ENCODE assay signal across 8 mouse cellular contexts in the genomic region with DNA sequence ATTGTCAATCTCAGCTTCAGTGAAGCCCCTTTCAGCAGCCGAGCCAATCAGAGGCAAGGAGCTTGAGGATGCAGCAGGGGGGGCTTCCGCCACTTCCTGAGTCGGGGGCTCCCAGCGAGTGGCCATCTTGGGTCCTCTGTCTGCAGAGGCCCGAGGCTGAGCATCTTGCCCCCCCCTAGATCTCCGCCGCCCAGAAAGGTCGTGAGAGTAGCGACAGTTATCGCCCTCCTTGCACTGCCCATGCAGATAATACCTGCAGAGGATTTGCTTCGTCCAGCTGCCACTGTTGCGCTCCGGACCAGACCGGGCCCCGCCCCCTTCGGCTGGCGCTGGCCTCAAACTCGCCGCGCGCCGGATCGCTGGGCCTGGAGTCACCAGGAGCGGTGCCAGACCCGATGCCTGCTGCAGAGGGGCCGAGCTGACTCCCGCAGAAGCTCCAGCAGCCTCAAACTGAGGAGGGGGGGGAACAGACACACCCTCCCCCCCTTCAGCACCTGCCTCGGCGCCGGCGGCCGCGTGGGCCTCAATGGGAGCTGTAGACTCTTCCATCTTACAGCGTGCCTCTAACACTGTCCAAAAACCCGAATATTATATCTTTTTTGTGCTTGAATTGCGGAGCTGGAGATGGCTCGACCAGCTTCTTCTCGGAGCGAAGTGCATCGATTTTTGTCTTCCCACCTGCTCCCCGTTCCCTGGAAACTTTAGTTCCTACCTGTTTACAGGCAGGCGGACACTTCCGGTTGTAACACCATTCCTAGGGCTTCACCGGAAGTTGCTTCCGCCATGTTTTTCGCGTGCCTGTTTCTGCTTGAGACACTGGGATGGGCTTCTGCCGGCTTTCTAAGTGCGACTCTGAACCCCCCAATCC. TPM values are rescaled to one million over a fixed set of nuclear protein-coding genes. Genes with fewer than 3 reads are reported as not detected.
DNase-seq lines count a peak whose midpoint lies in the region; ATAC-seq and TF ChIP-seq lines count a peak whose summit lies in the region.

Gene Mkrn3, minus strand, starts transcription at position 647 of the 868 bp plus-strand sequence.

- in situ Hi-C loops in CH12.LX (cut with MboI; ENCODE audit: low pct_ligation_motif_present, low pct_unique_long_range_greater_than_20kb, low sequenced_read_pairs) = no loop called here

- H3K9me3 ChIP-seq in CH12.LX (replicated peaks; ENCODE audit: low read length) = peaks cover 35% of the 10 kb centered on the region
- H3K9me3 ChIP-seq in forebrain, embryonic 11.5 days (ENCODE audit: control insufficient read depth, low read length) = no peaks in the 10 kb centered on the region; the same call in 1 of the 2 replicates
- H3K9me3 ChIP-seq in heart, postnatal 0 days (replicated peaks; ENCODE audit: control insufficient read depth, low read length) = 0 out of 2 replicates have a peak, but pooled peaks cover 12% of the 10 kb centered on the region
- no peaks in the 10 kb centered on the region; the same call in 1 of the 2 replicates for H3K9me3 ChIP-seq in liver, embryonic 16.5 days (replicated peaks; ENCODE audit: control insufficient read depth, low read length)
- 0 out of 2 replicates have a peak, but pooled peaks cover 8% of the 10 kb centered on the region for H3K9me3 ChIP-seq in neural tube, embryonic 13.5 days

- H3K4me3 ChIP-seq in CH12.LX (replicated peaks in 1 of 3; ENCODE audit: low read depth in 2 of 3, low read length in 2 of 3, poor library complexity in 1 of 3) = no peak within 1 kb of the TSS
- H3K4me3 ChIP-seq in forebrain, embryonic 11.5 days (ENCODE audit: low read depth, low read length) = peak within 1 kb of the TSS; percentile 70
- peak within 1 kb of the TSS; percentile 79 for H3K4me3 ChIP-seq in heart, postnatal 0 days (ENCODE audit: low read depth, low read length)
- peak within 1 kb of the TSS; percentile 58 for H3K4me3 ChIP-seq in liver, embryonic 16.5 days (ENCODE audit: low read depth, low read length)
- peak within 1 kb of the TSS; percentile 76 for H3K4me3 ChIP-seq in neural tube, embryonic 13.5 days

- peak; percentile 77 for ATAC-seq in forebrain, embryonic 11.5 days (replicated peaks; ENCODE audit: low FRiP score)
- ATAC-seq in heart, postnatal 0 days (ENCODE audit: insufficient read depth, low read depth) = peak; percentile 20; the same call in 1 of the 2 replicates
- peak; percentile 32; the same call in 1 of the 2 replicates for ATAC-seq in liver, embryonic 16.5 days (ENCODE audit: low read depth)
- peak; percentile 95 for ATAC-seq in neural tube, embryonic 13.5 days (ENCODE audit: low read depth)

- no peaks in the 10 kb centered on the region for H3K79me2 ChIP-seq in CH12.LX (replicated peaks; ENCODE audit: control insufficient read depth, extremely low read depth, insufficient read depth, poor library complexity, severe bottlenecking)

- H3K4me2 ChIP-seq in CH12.LX (ENCODE audit: insufficient read depth, low read depth, poor library complexity, severe bottlenecking) = no peak within 1 kb of the TSS
- H3K4me2 ChIP-seq in forebrain, embryonic 11.5 days (ENCODE audit: low read depth, low read length, severe bottlenecking) = peak within 1 kb of the TSS; percentile 64
- peak within 1 kb of the TSS; percentile 83 for H3K4me2 ChIP-seq in heart, postnatal 0 days (ENCODE audit: low read depth, low read length)
- peak within 1 kb of the TSS; percentile 60 for H3K4me2 ChIP-seq in liver, embryonic 16.5 days (ENCODE audit: low read depth, low read length)
- H3K4me2 ChIP-seq in neural tube, embryonic 13.5 days = peak within 1 kb of the TSS; percentile 78

- H3K27ac ChIP-seq in CH12.LX (ENCODE audit: insufficient read depth, low read depth) = no peak within 1 kb of the TSS
- peak within 1 kb of the TSS; percentile 92 for H3K27ac ChIP-seq in forebrain, embryonic 11.5 days (ENCODE audit: low read depth, low read length)
- peak within 1 kb of the TSS; percentile 34; the same call in 1 of the 2 replicates for H3K27ac ChIP-seq in heart, postnatal 0 days (ENCODE audit: low read depth)
- H3K27ac ChIP-seq in liver, embryonic 16.5 days (ENCODE audit: low read length) = no peak within 1 kb of the TSS
- H3K27ac ChIP-seq in neural tube, embryonic 13.5 days (replicated peaks) = peak within 1 kb of the TSS; percentile 92

- dilution Hi-C loops in CH12.LX (cut with MboI; ENCODE audit: extremely low pct_ligation_motif_present, extremely low pct_unique_long_range_greater_than_20kb, low sequenced_read_pairs) = no loop called here

- DNase-seq in CH12.LX (ENCODE audit: extremely low read depth) = no peak
- DNase-seq in brain, adult 2 months (ENCODE audit: low read depth, low spot score) = peak; percentile 86
- DNase-seq in forebrain, embryonic 11.5 days (ENCODE audit: low spot score) = peak; percentile 89
- DNase-seq in heart, postnatal 0 days (ENCODE audit: low spot score) = peak; percentile 61
- DNase-seq in kidney, postnatal 36 days = peak; percentile 80 to 87
- DNase-seq in thymus, postnatal 0 days (ENCODE audit: low spot score) = peak; percentile 64

- no peak within 1 kb of the TSS for H3K9ac ChIP-seq in CH12.LX (ENCODE audit: insufficient read depth, low read depth)
- peak within 1 kb of the TSS; percentile 90 for H3K9ac ChIP-seq in forebrain, embryonic 11.5 days (ENCODE audit: low read length)
- H3K9ac ChIP-seq in heart, postnatal 0 days (replicated peaks; ENCODE audit: low read depth, low read length) = peak within 1 kb of the TSS; percentile 71
- no peak within 1 kb of the TSS for H3K9ac ChIP-seq in liver, embryonic 16.5 days (ENCODE audit: low read depth, low read length)
- peak within 1 kb of the TSS; percentile 89 for H3K9ac ChIP-seq in neural tube, embryonic 13.5 days

- H3K27me3 ChIP-seq in CH12.LX (replicated peaks) = no peaks in the 10 kb centered on the region
- H3K27me3 ChIP-seq in forebrain, embryonic 11.5 days (ENCODE audit: control insufficient read depth, insufficient read depth, low read length) = no peaks in the 10 kb centered on the region
- H3K27me3 ChIP-seq in heart, postnatal 0 days (ENCODE audit: control insufficient read depth, insufficient read depth, low read length) = no peaks in the 10 kb centered on the region
- H3K27me3 ChIP-seq in liver, embryonic 16.5 days (ENCODE audit: control insufficient read depth, insufficient read depth, low read depth, low read length) = no peaks in the 10 kb centered on the region
- no peaks in the 10 kb centered on the region for H3K27me3 ChIP-seq in neural tube, embryonic 13.5 days

- no peak for TF ChIP-seq CTCF in CH12.LX (conservative IDR thresholded peaks at IDR 0.05 in 1 of 2, IDR thresholded peaks at IDR 0.05 in 1 of 2; ENCODE audit: low read depth in 2 of 2, low read length in 2 of 2)
- TF ChIP-seq CTCF in heart, postnatal 0 days (IDR thresholded peaks at IDR 0.05; ENCODE audit: low read depth) = no peak

- WGBS in forebrain, embryonic 11.5 days = 24% methylated on average over 49 of the region's 49 CpGs
- WGBS in heart, postnatal 0 days = 20% methylated on average over 49 of the region's 49 CpGs
- 21% methylated on average over 49 of the region's 49 CpGs for WGBS in liver, embryonic 16.5 days (ENCODE audit: insufficient replicate concordance)
- WGBS in neural tube, embryonic 13.5 days = 27% methylated on average over 49 of the region's 49 CpGs

- TF ChIP-seq POLR2A in CH12.LX (IDR thresholded peaks at IDR 0.05; ENCODE audit: low read depth, low read length) = no peak

- TF ChIP-seq RAD21 in CH12.LX (IDR thresholded peaks at IDR 0.05; ENCODE audit: low read depth, low read length) = no peak

- no peaks in the 10 kb centered on the region for H3K4me1 ChIP-seq in CH12.LX (ENCODE audit: control insufficient read depth in 1 of 2, insufficient read depth in 2 of 2)
- H3K4me1 ChIP-seq in forebrain, embryonic 11.5 days (replicated peaks; ENCODE audit: control insufficient read depth, insufficient read depth, low read length) = no peaks in the 10 kb centered on the region
- H3K4me1 ChIP-seq in heart, postnatal 0 days (ENCODE audit: control insufficient read depth, insufficient read depth) = peaks cover 10% of the 10 kb centered on the region; the same call in 1 of the 2 replicates
- H3K4me1 ChIP-seq in liver, embryonic 16.5 days (ENCODE audit: control insufficient read depth, low read depth, low read length) = no peaks in the 10 kb centered on the region
- peaks cover 14% of the 10 kb centered on the region; the same call in 1 of the 2 replicates for H3K4me1 ChIP-seq in neural tube, embryonic 13.5 days (replicated peaks)

- no peaks in the 10 kb centered on the region for H3K36me3 ChIP-seq in CH12.LX (replicated peaks in 1 of 2; ENCODE audit: control insufficient read depth in 1 of 2, insufficient read depth in 1 of 2, low read length in 1 of 2)
- H3K36me3 ChIP-seq in forebrain, embryonic 11.5 days (ENCODE audit: control insufficient read depth, insufficient read depth, low read length) = no peaks in the 10 kb centered on the region
- H3K36me3 ChIP-seq in heart, postnatal 0 days (replicated peaks; ENCODE audit: control insufficient read depth, insufficient read depth, low read length) = no peaks in the 10 kb centered on the region
- H3K36me3 ChIP-seq in liver, embryonic 16.5 days (ENCODE audit: control insufficient read depth, insufficient read depth) = no peaks in the 10 kb centered on the region
- no peaks in the 10 kb centered on the region for H3K36me3 ChIP-seq in neural tube, embryonic 13.5 days

- no peak for TF ChIP-seq EP300 in CH12.LX (IDR thresholded peaks at IDR 0.05; ENCODE audit: low read length)
- TF ChIP-seq EP300 in heart, postnatal 0 days (IDR thresholded peaks at IDR 0.05; ENCODE audit: low read depth) = no peak

TF ChIP-seq in CH12.LX, 34 proteins besides CTCF, POLR2A, EP300 and RAD21:
- 0 out of 2 replicates have a peak, but pooled peaks have one; percentile 33 for TF ChIP-seq TBP (conservative IDR thresholded peaks at IDR 0.05; ENCODE audit: low read depth, low read length)
- no peak for TF ChIP-seq ZNF384 (IDR thresholded peaks at IDR 0.05; ENCODE audit: low read depth, low read length)
- TF ChIP-seq MXI1 (IDR thresholded peaks at IDR 0.05; ENCODE audit: low read depth, low read length) = no peak
- TF ChIP-seq JUND (conservative IDR thresholded peaks at IDR 0.05; ENCODE audit: low read depth, low read length) = no peak
- no peak for TF ChIP-seq SIN3A (IDR thresholded peaks at IDR 0.05; ENCODE audit: low read length)
- TF ChIP-seq ZMIZ1 (IDR thresholded peaks at IDR 0.05; ENCODE audit: low read depth, low read length) = no peak

RNA-seq across cellular contexts. Expression of gene Mkrn3, which starts in this region (rescaled TPM):
- 0.13 TPM in 1 of 2 replicates, not detected in the other for total RNA-seq in CH12.LX (2012; rRNA removed)
- total RNA-seq in CH12.LX (2014; rRNA removed) = 0.11 TPM in 1 of 2 replicates, not detected in the other
- not detected in 2 replicates for polyA plus RNA-seq in CH12.LX (2012; ENCODE audit: insufficient read length, low read depth)
- 19.3 and 20.7 TPM in 2 replicates for polyA plus RNA-seq in forebrain, embryonic 11.5 days (2014; fragmentation: Nextera tagmentation; extraction: Ambion mirVana)
- total RNA-seq in heart, postnatal 0 days (2014; rRNA removed; ENCODE audit: low replicate concordance) = 0.88 and 8.1 TPM in 2 replicates
- 1.4 TPM in 2 replicates for polyA plus RNA-seq in heart, postnatal 0 days (2015; fragmentation: Nextera tagmentation; extraction: Ambion mirVana)
- 0.22 and 0.28 TPM in 2 replicates for polyA plus RNA-seq in liver, embryonic 16.5 days (2015; fragmentation: Nextera tagmentation; extraction: Ambion mirVana)
- 14.4 and 16.7 TPM in 2 replicates for polyA plus RNA-seq in neural tube, embryonic 13.5 days (2015; fragmentation: Nextera tagmentation; extraction: Ambion mirVana)
- 0.98 and 1.1 TPM in 2 replicates for polyA plus RNA-seq in thymus, postnatal 0 days (2015; fragmentation: Nextera tagmentation; extraction: Ambion mirVana)

Comparison
In these comparisons a context has a peak if more than half of its experiments do, and no peak if none do; other contexts are left out.
1. Peak in ATAC-seq, H3K4me3 ChIP-seq and H3K4me2 ChIP-seq in liver, embryonic 16.5 days; RNA of the gene not detected or under 1 TPM.
2. H3K27ac ChIP-seq: peak in forebrain, embryonic 11.5 days (single experiment), heart, postnatal 0 days (single experiment) and neural tube, embryonic 13.5 days (single experiment); none in CH12.LX (single experiment) and liver, embryonic 16.5 days (single experiment).
3. H3K4me3 ChIP-seq: peak in forebrain, embryonic 11.5 days (single experiment), heart, postnatal 0 days (single experiment) and neural tube, embryonic 13.5 days (single experiment); none in CH12.LX (0 of 3).
4. H3K9ac ChIP-seq: peak in forebrain, embryonic 11.5 days (single experiment), heart, postnatal 0 days (single experiment) and neural tube, embryonic 13.5 days (single experiment); none in CH12.LX (single experiment) and liver, embryonic 16.5 days (single experiment).
5. ATAC-seq: peak in every context shown above with its lines; median percentile 95 in neural tube, embryonic 13.5 days; 77 in forebrain, embryonic 11.5 days; 32 in liver, embryonic 16.5 days; 20 in heart, postnatal 0 days.